Mouse (Mus musculus): Measurements from ENCODE around the gene Sclt1.

GRCm38 (mm10) chr3:41674778-41675177 lies 67.5 kb downstream of the Sclt1 start:
- TF ChIP-seq CTCF (IDR thresholded peaks at IDR 0.05) = peak; percentile 49
- TF ChIP-seq EP300 (IDR thresholded peaks at IDR 0.05) = no peak

All from lung, postnatal 0 days (tissue).